Mouse (Mus musculus) midbrain, embryonic 14.5 days (tissue): ENCODE measurements at regions not wholly inside any gene's neighbourhood (a gene's known extent, or its start where the extent isn't known, plus 50 kb on each side); places are given as distances from the start of the nearest gene placed in this dataset.
A peak's percentile ranks its signal among the peaks of the same experiment; 100 is the strongest.

ENCODE experiments used
- ATAC-seq: fragments of 200-750 bp; cut with Nextera tagmentation; 2 replicates; pipeline ENCODE4 v1.8.0; 2017; ENCODE audit warnings: moderate number of reproducible peaks, moderate library complexity; ENCODE audit not compliant: low FRiP score, low TSS enrichment
- DNase-seq: peaks from one replicate; pipeline ENCODE4 v3.0.0-alpha.2; 2015
- H3K27ac ChIP-seq: fragments of 300-500 bp; sonication (generic); replicated peaks from 2 replicates; pipeline ENCODE4 v1.5.1; 2014; ENCODE audit warnings: mild to moderate bottlenecking, low read depth, low read length, moderate library complexity
- H3K27me3 ChIP-seq: fragments of 300-500 bp; sonication (generic); 2 replicates; pipeline ENCODE4 v1.6.1; 2014; ENCODE audit warnings: low read length, control low read depth, mixed read lengths; ENCODE audit not compliant: control insufficient read depth, insufficient read depth
- H3K36me3 ChIP-seq: fragments of 300-500 bp; sonication (generic); 2 replicates; pipeline ENCODE4 v1.6.1; 2014; ENCODE audit warnings: low read length, control low read depth; ENCODE audit not compliant: control insufficient read depth, insufficient read depth
- H3K4me1 ChIP-seq: fragments of 300-500 bp; sonication (generic); 2 replicates; pipeline ENCODE4 v1.6.1; 2014; ENCODE audit warnings: mild to moderate bottlenecking, antibody characterized with exemption, low read length, control low read depth; ENCODE audit not compliant: control insufficient read depth, insufficient read depth
- H3K4me2 ChIP-seq: fragments of 300-500 bp; sonication (generic); 2 replicates; pipeline ENCODE4 v1.6.1; 2014; ENCODE audit warnings: mild to moderate bottlenecking, low read length, moderate library complexity
- H3K4me3 ChIP-seq: fragments of 300-500 bp; sonication (generic); replicated peaks from 2 replicates; pipeline ENCODE4 v1.5.1; 2014; ENCODE audit warnings: low read depth, low read length
- H3K9ac ChIP-seq: fragments of 300-500 bp; sonication (generic); replicated peaks from 2 replicates; pipeline ENCODE4 v1.6.1; 2014; ENCODE audit warnings: mild to moderate bottlenecking, low read length, moderate library complexity
- H3K9me3 ChIP-seq: fragments of 300-500 bp; sonication (generic); 2 replicates; pipeline ENCODE4 v1.6.1; 2016; ENCODE audit warnings: low read length, control low read depth, mixed read lengths; ENCODE audit not compliant: control insufficient read depth
- WGBS: fragments of 180-500 bp; shearing (Covaris S2); extraction: QIAGEN DNeasy Blood & Tissue Kit; methylation state at CpG from one replicate; pipeline ENCODE4 v1.1.7; 2014; 5-methylcytosine and 5-hydroxymethylcytosine counted together

GRCm38 (mm10) chr10:34811131-34811530, 327.9 kb downstream of the Frk start:
- ATAC-seq, result no peak

GRCm38 (mm10) chr10:34824121-34824520, 340.9 kb downstream of the Frk start:
- H3K4me2 ChIP-seq, result no peak overlapping the region
- no peaks in the 10 kb centered on the region for H3K9me3 ChIP-seq
- no peaks in the 10 kb centered on the region for H3K36me3 ChIP-seq
- no peak overlapping the region for H3K4me3 ChIP-seq
- H3K9ac ChIP-seq, result no peak overlapping the region
- no peak overlapping the region for H3K27ac ChIP-seq
- DNase-seq (no peak), ATAC-seq (no peak)
- H3K4me1 ChIP-seq, result no peaks in the 10 kb centered on the region
- H3K27me3 ChIP-seq, result no peaks in the 10 kb centered on the region

More at GRCm38 (mm10) chr10:34811131-34811530, 327.9 kb downstream of the Frk start:
- H3K36me3 ChIP-seq, result no peaks in the 10 kb centered on the region
- H3K4me3 ChIP-seq, result no peak overlapping the region
- no peak for DNase-seq
- no peak overlapping the region for H3K9ac ChIP-seq
- no peaks in the 10 kb centered on the region for H3K4me1 ChIP-seq
- no peaks in the 10 kb centered on the region for H3K9me3 ChIP-seq
- no peak overlapping the region for H3K27ac ChIP-seq
- WGBS, result 86% methylated on average over 3 of the region's 3 CpGs
- H3K27me3 ChIP-seq, result no peaks in the 10 kb centered on the region
- H3K4me2 ChIP-seq, result no peak overlapping the region

GRCm38 (mm10) chr10:34842015-34842504, 358.9 kb downstream of the Frk start:
- no peaks in the 10 kb centered on the region for H3K9me3 ChIP-seq
- 90% methylated on average over 3 of the region's 3 CpGs for WGBS
- no peaks in the 10 kb centered on the region for H3K4me1 ChIP-seq
- H3K36me3 ChIP-seq, result no peaks in the 10 kb centered on the region
- no peak overlapping the region for H3K4me3 ChIP-seq
- H3K4me2 ChIP-seq, result no peak overlapping the region
- DNase-seq (no peak), ATAC-seq (no peak)
- no peak overlapping the region for H3K9ac ChIP-seq
- H3K27ac ChIP-seq, result no peak overlapping the region
- no peaks in the 10 kb centered on the region for H3K27me3 ChIP-seq

- Histone ChIP-seq H3K4me2 (no peak overlapping the region), H3K27ac (no peak overlapping the region), H3K36me3 (no peaks in the 10 kb centered on the region), H3K4me3 (no peak overlapping the region), H3K9ac (no peak overlapping the region), H3K9me3 (no peaks in the 10 kb centered on the region), H3K27me3 (no peaks in the 10 kb centered on the region), H3K4me1 (no peaks in the 10 kb centered on the region)
- peak; percentile 41 for DNase-seq
- 51% methylated on average over 1 of the region's 1 CpGs for WGBS
- ATAC-seq, result peak; percentile 63; the same call in 1 of the 2 replicates
Measured at GRCm38 (mm10) chr10:34856494-34857146, 373.4 kb downstream of the Frk start.

GRCm38 (mm10) chr10:34862693-34863092, 379.5 kb downstream of the Frk start:
- no peak overlapping the region for H3K9ac ChIP-seq
- H3K27ac ChIP-seq, result no peak overlapping the region
- no peaks in the 10 kb centered on the region for H3K4me1 ChIP-seq
- DNase-seq (no peak), ATAC-seq (no peak)
- no peaks in the 10 kb centered on the region for H3K9me3 ChIP-seq
- no peak overlapping the region for H3K4me3 ChIP-seq
- no peaks in the 10 kb centered on the region for H3K36me3 ChIP-seq
- 72% methylated on average over 1 of the region's 1 CpGs for WGBS
- H3K27me3 ChIP-seq, result no peaks in the 10 kb centered on the region
- no peak overlapping the region for H3K4me2 ChIP-seq

- ATAC-seq, result no peak
- Histone ChIP-seq H3K9ac (no peak overlapping the region), H3K9me3 (no peaks in the 10 kb centered on the region), H3K4me1 (no peaks in the 10 kb centered on the region), H3K27me3 (no peaks in the 10 kb centered on the region), H3K4me2 (no peak overlapping the region), H3K27ac (no peak overlapping the region), H3K36me3 (no peaks in the 10 kb centered on the region), H3K4me3 (no peak overlapping the region)
- DNase-seq, result no peak
- WGBS, result 64% methylated on average over 9 of the region's 9 CpGs
Measured at GRCm38 (mm10) chr10:34871888-34872287, 388.7 kb downstream of the Frk start.

GRCm38 (mm10) chr10:34878511-34878910, 395.3 kb downstream of the Frk start:
- WGBS, result 85% methylated on average over 3 of the region's 3 CpGs
- Histone ChIP-seq H3K27me3 (no peaks in the 10 kb centered on the region), H3K4me1 (no peaks in the 10 kb centered on the region), H3K4me3 (no peak overlapping the region), H3K9ac (no peak overlapping the region), H3K27ac (no peak overlapping the region), H3K36me3 (no peaks in the 10 kb centered on the region), H3K4me2 (no peak overlapping the region), H3K9me3 (no peaks in the 10 kb centered on the region)
- ATAC-seq, result no peak
- DNase-seq, result no peak

GRCm38 (mm10) chr10:34887601-34888000, 404.4 kb downstream of the Frk start:
- H3K4me1 ChIP-seq, result no peaks in the 10 kb centered on the region
- H3K36me3 ChIP-seq, result no peaks in the 10 kb centered on the region
- DNase-seq (no peak), ATAC-seq (no peak)
- no peaks in the 10 kb centered on the region for H3K9me3 ChIP-seq
- H3K4me3 ChIP-seq, result no peak overlapping the region
- no peak overlapping the region for H3K9ac ChIP-seq
- WGBS, result 41% methylated on average over 1 of the region's 1 CpGs
- H3K4me2 ChIP-seq, result no peak overlapping the region
- no peak overlapping the region for H3K27ac ChIP-seq
- H3K27me3 ChIP-seq, result no peaks in the 10 kb centered on the region

- H3K27me3 ChIP-seq, result no peaks in the 10 kb centered on the region
- DNase-seq, result peak; percentile 14
- no peak overlapping the region for H3K27ac ChIP-seq
- 83% methylated on average over 5 of the region's 5 CpGs for WGBS
- no peaks in the 10 kb centered on the region for H3K4me1 ChIP-seq
- H3K9me3 ChIP-seq, result no peaks in the 10 kb centered on the region
- H3K36me3 ChIP-seq, result no peaks in the 10 kb centered on the region
- H3K4me2 ChIP-seq, result no peak overlapping the region
- H3K9ac ChIP-seq, result no peak overlapping the region
- no peak overlapping the region for H3K4me3 ChIP-seq
- ATAC-seq, result peak; percentile 46; the same call in 1 of the 2 replicates
Measured at GRCm38 (mm10) chr10:34904274-34904673, 421.1 kb downstream of the Frk start.
